Mouse (Mus musculus): ENCODE data around the gene Ppp5c. TPM values are rescaled to one million over a fixed set of nuclear protein-coding genes. Genes with fewer than 3 reads are reported as not detected.

Gene Ppp5c
- total RNA-seq, 2 experiments from 2014 or later, result 88.9 to 95.2 TPM

GRCm38 (mm10) chr7:17055287-17055946 lies 27.7 kb upstream of the Ppp5c start:
- DNase-seq (ENCODE audit: low spot score in 2 of 2), result no peak

GRCm38 (mm10) chr7:17054325-17054989 lies 26.7 kb upstream of the Ppp5c start:
- no peak for DNase-seq (ENCODE audit: low spot score in 2 of 2)

GRCm38 (mm10) chr7:17050933-17051594 lies 23.3 kb upstream of the Ppp5c start:
- peak; percentile 60 to 73 for DNase-seq (ENCODE audit: low spot score in 2 of 2)

- no peak for DNase-seq (ENCODE audit: low spot score in 2 of 2)
Observed at GRCm38 (mm10) chr7:17050491-17050890, 22.8 kb upstream of the Ppp5c start.

DNA sequence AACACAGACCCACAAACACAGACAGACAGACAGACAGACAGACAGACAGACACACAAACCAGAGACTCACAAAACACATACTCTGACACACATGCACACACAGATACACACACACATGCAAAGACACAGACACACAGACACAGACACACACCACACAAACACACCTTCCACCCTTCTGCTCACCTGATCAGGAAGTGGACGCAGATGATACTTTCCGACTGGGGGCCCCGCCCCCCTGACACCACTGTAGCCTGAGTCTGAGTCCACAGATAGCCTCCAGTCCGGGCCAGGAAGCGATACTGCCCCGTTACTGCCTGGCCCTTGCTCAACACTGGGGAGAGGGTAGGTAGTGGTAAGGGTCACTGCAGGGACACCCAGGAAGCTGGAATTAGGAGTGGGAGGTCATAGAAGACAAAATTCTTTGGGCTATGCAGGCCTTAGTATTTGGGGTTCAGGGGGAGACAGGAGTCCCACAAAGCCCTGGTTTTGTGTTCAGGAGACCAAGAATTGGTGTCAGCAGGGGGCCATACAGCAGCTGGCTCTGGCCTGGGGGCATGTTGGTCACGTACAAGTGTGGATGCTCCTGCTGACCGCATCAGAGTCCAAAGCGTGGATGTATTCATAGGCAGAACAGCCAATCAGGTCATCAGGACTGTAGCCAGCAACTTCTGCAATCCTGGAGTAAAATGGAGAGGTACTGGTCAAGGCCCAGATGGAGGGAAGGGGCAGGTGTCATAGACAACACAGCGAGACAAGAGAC lies 20.9 kb upstream of the Ppp5c start:
- no peak for DNase-seq (ENCODE audit: low spot score in 2 of 2)

- no peak for DNase-seq (ENCODE audit: low spot score in 2 of 2)
Observed at GRCm38 (mm10) chr7:17047041-17047682, 19.4 kb upstream of the Ppp5c start.

- DNase-seq (ENCODE audit: low spot score in 2 of 2), result no peak
Observed at GRCm38 (mm10) chr7:17045743-17046142, 18.0 kb upstream of the Ppp5c start.

DNA sequence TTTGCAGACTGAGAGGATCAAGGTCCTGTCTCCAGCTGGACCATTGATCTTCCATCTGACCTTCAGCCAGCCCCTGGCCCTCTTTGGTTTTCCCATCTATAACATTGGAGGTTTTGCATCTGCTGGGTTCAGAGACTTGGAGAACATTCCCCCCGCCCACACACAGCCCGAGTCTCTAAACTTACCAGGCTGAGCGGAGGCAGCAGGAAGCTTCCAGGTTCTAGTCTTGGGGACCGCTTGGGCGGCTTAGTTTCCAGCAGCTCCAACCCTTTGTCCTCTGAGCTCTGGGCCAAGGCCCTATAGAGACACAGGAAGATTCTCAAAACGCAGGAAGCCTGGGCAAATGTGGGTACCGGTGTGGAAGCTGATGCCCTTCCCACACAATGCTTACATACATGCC lies 11.6 kb upstream of the Ppp5c start:
- DNase-seq (ENCODE audit: low spot score in 2 of 2), result no peak

- DNase-seq (ENCODE audit: low spot score in 2 of 2), result no peak
Observed at GRCm38 (mm10) chr7:17038018-17038695, 10.4 kb upstream of the Ppp5c start.

DNA sequence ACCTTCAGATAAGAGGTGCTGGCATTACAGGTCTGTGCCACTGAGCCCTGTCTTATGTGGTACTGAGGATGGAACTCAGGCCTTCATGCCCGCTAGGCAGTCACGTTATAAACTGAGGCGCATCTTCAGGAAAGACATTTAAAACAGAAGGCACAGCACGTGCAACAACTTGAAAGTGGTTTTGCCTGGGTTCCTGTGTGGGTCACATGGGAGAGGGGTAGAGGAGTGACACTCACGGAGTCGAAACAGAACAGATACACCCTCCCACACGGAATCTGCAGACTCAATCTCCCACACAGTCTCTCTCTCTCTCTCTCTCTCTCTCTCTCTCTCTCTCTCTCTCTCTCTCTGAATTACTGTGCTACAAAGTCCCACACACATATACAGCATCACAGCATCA lies 2.5 kb upstream of the Ppp5c start:
- DNase-seq (ENCODE audit: low spot score in 2 of 2), result no peak

DNA sequence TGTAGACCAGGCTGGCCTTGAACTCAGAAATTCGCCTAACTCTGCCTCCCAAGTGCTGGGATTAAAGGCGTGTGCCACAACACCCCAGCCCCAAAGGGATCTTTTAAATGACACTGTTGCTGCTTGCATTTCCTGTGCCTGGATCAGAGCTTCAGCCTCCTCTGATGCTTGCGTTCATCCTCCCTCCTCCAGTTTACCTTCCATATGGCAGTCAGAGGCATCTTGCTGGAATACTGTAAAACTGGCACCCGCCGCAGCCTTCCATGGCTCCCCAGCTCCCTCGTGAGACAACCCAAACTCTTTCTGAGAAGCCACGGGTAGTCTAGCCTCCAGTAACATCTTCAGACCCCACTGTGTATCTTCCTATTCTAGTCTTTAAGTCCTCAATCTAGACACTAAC lies 1.2 kb upstream of the Ppp5c start:
- no peak for DNase-seq (ENCODE audit: low spot score in 2 of 2)

DNA sequence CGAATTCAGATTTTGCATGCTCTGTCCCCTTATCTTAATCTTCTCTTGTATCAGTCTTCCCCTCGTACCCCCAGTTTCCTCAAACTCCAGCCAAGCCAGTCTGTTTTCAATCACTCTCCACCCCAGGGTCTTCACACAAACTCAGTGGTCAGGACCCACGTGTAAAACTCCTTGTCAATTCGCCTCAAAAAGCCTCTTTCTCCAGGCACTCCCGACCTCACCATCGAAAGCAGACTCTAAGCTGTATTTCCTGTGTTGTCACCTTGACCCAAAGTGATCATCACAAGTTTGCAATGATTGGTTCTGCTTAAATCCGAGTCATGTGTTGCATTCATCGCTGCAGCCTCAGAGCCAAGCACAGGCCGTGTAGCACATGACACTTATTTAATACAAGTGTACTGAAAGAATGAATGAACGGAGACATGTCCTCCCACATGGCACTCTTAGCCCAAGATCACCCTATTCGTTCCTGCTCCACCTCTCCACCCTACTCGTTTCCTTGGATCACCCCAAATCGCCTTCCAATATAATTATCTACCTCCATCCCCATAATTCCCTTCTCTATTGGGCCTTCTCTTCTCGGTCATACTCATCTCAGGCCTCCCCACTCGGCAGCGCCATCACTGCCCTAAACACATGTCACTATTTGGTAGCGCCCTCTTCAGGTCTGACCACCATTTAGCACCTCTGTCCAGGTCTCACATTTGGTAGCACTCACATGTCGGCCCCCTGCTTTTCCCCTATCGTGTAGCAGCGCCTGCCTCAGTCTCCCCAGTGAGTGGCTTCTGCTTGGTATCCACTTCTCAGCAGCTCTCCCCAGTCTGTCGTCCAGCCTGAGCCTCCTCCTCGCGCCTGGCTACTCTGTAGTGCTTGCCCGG lies 775 bp downstream of the Ppp5c start:
- no peak for DNase-seq (ENCODE audit: low spot score in 2 of 2)

GRCm38 (mm10) chr7:17025896-17026622 lies 1.7 kb downstream of the Ppp5c start:
- no peak for DNase-seq (ENCODE audit: low spot score in 2 of 2)

DNA sequence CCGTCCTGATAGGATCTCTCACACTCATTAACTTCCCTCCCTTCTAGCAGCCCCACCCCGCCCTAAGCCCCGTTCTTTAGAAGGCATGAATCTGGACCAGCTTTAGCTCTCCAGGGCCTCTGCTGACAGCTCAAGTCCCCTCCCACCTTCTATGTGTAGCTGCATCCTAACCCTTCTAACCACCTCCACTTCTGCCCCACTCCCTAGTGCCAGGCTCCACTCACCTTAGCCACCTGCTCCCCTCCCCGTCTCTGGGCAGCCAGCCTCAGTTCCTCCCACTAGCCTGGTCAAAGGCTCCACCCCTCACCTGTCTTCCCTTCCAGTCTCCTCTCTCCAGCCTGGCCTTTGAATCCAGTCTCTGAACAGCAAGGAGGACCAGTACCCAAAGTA lies 2.2 kb downstream of the Ppp5c start:
- DNase-seq (ENCODE audit: low spot score in 2 of 2), result no peak

GRCm38 (mm10) chr7:17024814-17025504 lies 2.8 kb downstream of the Ppp5c start:
- no peak for DNase-seq (ENCODE audit: low spot score in 2 of 2)

DNA sequence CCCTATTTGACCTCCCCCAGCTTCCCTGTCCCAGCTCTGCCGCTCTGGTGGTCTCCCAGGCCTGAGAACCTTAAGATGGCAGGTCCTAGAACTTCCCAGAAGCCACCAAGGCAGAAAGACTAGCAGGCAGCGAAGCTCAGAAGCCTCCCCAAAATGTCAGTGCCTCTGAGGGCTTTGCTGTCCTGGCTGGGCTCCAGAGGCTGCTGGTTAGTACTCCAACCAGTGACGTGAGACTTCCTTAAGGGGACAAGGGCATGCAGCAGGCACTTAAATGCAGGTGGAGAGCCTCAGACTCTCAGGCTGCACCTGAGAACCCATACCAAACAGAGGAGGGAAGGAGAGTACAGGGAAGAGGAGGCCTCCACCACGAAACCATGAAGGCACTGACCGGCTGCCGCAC lies 3.6 kb downstream of the Ppp5c start:
- no peak for DNase-seq (ENCODE audit: low spot score in 2 of 2)

GRCm38 (mm10) chr7:17023701-17024100 lies 4.0 kb downstream of the Ppp5c start:
- no peak for DNase-seq (ENCODE audit: low spot score in 2 of 2)

GRCm38 (mm10) chr7:17022176-17022575 lies 5.5 kb downstream of the Ppp5c start:
- DNase-seq (ENCODE audit: low spot score in 2 of 2), result no peak

All from adrenal gland, adult 18-20 months (tissue).